Mouse (Mus musculus): ENCODE results near the gene Larp4b. TPM values are rescaled to one million over a fixed set of nuclear protein-coding genes. Genes with fewer than 3 reads are reported as not detected.

Larp4b gene
- 50.6 and 52.1 TPM in 2 replicates for polyA plus RNA-seq (2012)

DNA sequence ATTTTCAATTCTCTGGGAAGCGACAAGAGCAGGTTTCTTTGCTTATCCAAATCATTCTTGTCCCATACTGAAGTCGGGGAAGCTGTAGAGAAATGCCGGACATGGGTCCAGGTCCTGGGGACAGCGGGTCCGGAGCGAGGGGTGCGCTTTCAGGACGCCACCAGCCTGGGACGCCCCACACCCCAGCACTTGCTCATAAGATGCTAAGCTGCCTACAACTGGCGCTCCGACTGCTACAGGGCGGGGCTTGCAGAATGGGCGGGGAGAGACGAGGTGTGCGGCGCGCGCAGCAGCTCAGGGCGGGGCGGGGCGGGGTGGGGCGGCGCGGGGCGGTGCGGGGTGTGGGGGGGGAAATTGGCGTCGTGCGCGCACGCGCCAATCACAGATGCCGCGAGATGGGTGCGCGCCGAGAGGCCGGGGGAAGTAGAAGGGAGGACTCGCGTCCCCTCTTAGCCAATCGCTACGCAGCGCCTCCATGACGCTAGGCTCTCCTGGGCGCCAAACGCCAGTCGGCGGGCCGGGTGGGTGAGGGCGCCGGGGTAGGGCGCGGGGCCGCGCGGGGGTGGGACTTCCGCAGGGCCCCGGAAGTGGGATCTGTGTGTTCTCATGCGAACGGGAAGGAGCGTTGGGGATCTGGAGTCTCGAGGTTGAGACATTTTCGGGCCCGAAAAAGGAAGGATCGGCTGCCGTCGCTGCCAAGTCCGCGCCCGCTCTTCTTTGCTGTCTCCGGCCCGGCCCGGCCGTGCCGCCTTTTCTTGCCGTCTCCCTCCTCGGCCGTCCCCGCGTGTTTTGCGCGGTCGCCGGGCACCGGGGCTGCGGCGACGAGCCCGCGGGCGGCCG, at the start of gene Larp4b:
Larp4b (plus strand) TSS at position 566 of the 840 bp plus-strand sequence.
- no peak for TF ChIP-seq GATA1 (IDR thresholded peaks at IDR 0.05; ENCODE audit: low read length)

DNA sequence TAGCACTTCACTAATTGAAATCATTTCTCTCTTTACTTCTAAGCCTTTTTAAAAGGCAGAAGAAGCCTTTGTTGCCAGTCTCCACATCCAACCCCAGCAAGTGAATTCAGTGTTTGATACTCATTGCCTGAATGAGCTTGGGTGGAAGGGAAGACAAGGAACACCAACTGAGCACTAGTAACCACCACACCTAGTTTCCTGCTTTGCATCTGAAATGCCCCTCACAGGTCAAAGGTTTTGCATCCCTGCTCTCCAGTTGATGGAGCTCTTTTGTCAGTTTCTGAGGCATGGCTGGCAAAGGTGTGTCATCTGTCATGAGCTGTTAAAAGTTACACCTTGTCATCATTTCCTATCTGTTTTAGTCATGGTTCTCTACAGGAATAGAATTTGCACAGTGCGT, 49.0 kb upstream of the Larp4b start:
- no peak for TF ChIP-seq GATA1 (IDR thresholded peaks at IDR 0.05; ENCODE audit: low read length)

DNA sequence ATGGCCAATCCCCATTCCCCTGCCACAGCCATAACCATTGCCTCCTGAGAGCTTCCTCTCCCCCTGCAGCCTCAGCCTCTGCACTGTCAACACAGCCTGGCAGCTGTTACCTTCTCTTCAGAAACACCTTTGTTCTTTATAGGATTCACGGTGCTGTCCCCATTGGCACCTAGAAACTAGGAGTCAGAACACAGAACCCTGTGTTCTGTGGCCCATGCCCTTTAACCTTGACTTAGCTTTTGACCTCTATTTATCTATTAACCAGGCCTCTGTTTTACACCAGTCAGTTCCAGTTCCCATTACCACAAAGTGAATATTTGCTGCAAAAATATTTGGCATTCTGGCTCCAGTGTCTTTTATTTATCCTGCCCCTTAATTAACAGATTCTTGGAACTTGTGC, 36.4 kb upstream of the Larp4b start:
- TF ChIP-seq GATA1 (IDR thresholded peaks at IDR 0.05; ENCODE audit: low read length) = no peak

DNA sequence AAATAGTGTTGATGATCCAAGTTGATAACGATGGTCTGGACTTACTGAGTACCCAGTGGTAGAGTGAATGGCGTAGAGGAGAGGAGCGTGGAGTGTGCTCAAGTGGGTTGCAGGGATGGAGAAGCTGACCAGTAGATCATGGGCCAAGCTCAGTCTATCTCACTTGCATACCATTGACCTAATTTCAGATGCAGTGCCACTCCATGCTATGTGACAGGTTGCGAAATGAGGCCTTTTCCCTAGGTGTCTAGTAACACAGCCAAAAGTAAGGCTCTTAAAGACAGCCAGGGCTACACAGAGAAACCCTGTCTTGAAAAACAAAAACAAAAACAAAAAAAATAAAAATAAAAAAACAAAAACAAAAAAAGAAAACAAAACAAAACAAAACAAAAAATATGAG, 35.0 kb upstream of the Larp4b start:
- TF ChIP-seq GATA1 (IDR thresholded peaks at IDR 0.05; ENCODE audit: low read length) = no peak

- no peak for TF ChIP-seq GATA1 (IDR thresholded peaks at IDR 0.05; ENCODE audit: low read length)
Measured at GRCm38 (mm10) chr13:9061394-9061793, 32.3 kb upstream of the Larp4b start.

DNA sequence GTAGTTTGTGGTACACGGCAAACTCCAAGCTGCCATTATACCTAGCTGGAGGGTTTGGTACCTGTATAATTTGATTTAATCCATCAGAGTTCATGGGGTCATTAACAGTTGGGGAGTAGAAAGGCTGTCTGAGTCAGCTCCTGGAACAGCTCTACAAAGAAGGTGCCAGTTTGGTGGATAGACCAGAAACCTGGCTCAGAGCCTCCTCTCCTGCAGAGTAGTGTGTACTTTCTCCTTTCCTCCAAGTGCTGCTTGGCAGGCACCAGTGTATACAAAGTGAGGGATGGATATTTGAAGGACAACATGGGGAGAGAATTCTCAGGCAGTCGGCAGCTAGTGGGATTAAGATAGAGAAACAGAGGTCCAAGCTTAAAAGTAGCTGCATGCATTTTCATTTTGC, 29.5 kb upstream of the Larp4b start:
- no peak for TF ChIP-seq GATA1 (IDR thresholded peaks at IDR 0.05; ENCODE audit: low read length)

GRCm38 (mm10) chr13:9066107-9066506, 27.6 kb upstream of the Larp4b start:
- no peak for TF ChIP-seq GATA1 (IDR thresholded peaks at IDR 0.05; ENCODE audit: low read length)

GRCm38 (mm10) chr13:9071008-9071407, 22.7 kb upstream of the Larp4b start:
- no peak for TF ChIP-seq GATA1 (IDR thresholded peaks at IDR 0.05; ENCODE audit: low read length)

DNA sequence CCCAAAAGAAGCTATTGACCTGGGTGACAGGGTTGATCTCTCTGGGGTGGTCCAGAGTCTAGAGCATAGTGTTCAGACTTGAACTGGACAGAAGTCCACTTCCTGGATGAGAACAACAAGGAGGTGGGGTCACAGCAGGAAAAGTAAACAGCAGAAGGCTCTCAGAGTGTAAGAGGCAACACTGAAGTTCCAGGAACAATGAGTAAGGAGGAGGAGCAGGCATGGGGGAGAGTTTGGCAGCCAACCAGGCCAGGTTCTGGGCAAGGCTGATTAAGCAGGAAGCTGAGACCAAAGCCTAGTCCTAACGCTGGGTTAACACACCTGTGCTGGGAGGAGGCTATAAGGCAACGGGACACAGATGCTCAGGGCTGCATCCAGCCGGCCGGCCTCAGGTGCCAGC, 19.9 kb upstream of the Larp4b start:
- no peak for TF ChIP-seq GATA1 (IDR thresholded peaks at IDR 0.05; ENCODE audit: low read length)

DNA sequence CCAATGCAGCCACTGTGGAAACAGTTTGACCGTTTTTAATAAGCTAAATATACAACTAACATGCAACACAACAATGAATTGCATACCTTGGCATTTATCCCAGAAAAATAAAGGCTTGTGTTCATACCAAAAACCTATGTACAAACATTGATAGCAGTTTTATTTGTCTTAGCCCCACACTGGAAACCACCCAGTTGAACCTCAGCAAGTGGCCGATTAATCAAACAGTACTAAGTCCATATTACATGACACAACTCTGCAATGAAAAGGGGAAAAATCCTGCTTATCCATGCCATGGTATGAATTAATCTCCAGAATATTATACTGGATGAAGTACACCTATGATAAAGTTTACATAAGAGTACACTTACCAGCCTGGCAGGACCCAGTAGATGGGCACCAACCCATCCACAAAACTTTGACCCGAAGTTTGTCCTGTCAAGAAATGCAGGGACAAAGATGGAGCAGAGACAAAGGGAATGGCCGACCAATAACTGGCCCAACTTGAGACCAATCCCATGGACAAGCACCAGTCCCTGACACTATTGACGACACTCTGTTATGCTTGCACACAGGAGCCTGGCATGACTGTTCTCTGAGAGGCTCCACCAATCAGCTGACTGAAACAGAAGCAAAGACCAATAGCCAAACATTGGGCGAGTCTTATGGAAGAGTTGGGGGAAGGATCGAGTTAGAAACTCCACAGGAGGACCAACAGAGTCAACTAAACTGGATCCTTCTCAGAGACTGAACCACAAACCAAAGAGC, 17.7 kb upstream of the Larp4b start:
- TF ChIP-seq GATA1 (IDR thresholded peaks at IDR 0.05; ENCODE audit: low read length) = no peak

DNA sequence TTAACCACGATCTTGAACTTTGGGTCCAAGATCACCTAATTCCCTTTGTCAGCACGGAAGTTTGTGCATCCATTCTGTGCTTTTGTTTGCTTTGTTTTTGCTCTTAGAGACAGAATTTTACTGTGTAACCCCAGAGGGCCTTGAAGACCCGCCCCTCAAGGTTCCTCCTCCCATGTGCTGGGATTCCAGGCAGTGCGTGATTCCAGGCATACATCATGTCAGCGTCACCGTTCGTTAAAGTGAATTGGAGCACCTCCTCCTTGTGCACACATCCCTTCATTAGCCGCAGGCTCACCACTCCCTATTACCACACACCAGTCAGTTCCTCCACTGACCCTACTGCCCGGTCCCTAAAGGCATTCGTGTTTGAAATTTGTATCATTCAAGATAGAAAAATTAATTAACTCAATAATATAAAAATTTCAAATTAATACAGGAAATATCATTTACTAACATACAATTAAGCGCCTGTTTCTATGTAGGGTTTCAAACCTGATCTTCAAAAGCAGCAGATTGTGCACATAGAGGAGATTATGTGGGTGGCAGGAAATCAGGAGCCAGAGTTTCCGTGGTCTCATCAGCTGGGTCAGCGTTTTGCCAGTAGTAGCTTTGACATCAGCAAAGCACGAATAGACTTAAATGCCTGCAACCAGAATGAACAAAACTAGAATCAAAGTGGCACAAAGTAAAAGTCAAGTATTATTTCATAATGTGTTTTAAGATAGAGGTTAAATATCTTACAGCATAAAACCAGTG, 11.4 kb upstream of the Larp4b start:
- no peak for TF ChIP-seq GATA1 (IDR thresholded peaks at IDR 0.05; ENCODE audit: low read length)

GRCm38 (mm10) chr13:9094186-9094980, 702 bp downstream of the Larp4b start:
- no peak for TF ChIP-seq GATA1 (IDR thresholded peaks at IDR 0.05; ENCODE audit: low read length)

DNA sequence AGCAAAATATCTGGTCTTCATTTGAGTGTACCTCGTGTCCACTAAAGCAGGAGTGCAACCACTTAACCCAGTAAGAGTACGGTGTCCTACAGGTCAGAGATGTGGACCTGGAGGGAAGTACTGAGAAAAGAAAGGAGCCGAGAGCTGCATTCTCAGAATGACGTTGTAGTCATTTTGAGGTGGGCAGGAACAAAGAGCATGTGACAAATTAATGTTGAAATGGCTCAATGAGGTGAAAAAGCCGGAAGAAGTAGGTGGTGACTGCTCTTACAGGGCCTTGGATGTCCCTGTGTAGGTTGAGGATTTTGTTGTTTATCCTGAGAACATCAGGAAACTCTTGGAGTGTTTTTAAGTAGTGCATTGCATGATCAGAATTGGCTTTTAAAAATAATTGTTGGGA, 5.6 kb downstream of the Larp4b start:
- TF ChIP-seq GATA1 (IDR thresholded peaks at IDR 0.05; ENCODE audit: low read length) = no peak

DNA sequence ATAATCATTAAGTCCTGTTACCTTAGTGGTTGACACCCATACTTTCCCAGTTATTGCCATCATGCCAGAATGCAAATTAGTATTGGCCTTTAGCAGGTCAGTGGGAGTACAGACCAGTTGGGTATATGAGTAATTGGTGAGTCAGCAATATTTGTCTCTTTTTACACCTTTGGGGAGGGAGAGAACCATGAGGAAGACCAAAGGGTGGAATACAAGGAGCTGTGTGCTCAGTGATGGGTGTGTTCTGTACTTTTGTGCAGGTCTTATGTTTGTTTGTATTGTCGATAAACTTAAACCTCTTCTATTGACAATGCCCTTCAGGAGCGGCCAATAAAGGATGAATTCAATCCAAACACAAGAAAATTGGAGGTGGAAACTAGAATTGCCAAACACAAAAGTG, 6.8 kb downstream of the Larp4b start:
- no peak for TF ChIP-seq GATA1 (IDR thresholded peaks at IDR 0.05; ENCODE audit: low read length)

GRCm38 (mm10) chr13:9106246-9106645, 12.6 kb downstream of the Larp4b start:
- TF ChIP-seq GATA1 (IDR thresholded peaks at IDR 0.05; ENCODE audit: low read length) = no peak
